Mouse (Mus musculus) neural tube, embryonic 10.5 days (tissue): ENCODE data around the gene Hspb11.

Experiments used
- DNase-seq: peaks from one replicate; pipeline ENCODE4 v3.0.0-alpha.2; 2017; ENCODE audit warnings: low spot score; ENCODE audit errors: extremely low spot score

Hspb11 gene

DNA sequence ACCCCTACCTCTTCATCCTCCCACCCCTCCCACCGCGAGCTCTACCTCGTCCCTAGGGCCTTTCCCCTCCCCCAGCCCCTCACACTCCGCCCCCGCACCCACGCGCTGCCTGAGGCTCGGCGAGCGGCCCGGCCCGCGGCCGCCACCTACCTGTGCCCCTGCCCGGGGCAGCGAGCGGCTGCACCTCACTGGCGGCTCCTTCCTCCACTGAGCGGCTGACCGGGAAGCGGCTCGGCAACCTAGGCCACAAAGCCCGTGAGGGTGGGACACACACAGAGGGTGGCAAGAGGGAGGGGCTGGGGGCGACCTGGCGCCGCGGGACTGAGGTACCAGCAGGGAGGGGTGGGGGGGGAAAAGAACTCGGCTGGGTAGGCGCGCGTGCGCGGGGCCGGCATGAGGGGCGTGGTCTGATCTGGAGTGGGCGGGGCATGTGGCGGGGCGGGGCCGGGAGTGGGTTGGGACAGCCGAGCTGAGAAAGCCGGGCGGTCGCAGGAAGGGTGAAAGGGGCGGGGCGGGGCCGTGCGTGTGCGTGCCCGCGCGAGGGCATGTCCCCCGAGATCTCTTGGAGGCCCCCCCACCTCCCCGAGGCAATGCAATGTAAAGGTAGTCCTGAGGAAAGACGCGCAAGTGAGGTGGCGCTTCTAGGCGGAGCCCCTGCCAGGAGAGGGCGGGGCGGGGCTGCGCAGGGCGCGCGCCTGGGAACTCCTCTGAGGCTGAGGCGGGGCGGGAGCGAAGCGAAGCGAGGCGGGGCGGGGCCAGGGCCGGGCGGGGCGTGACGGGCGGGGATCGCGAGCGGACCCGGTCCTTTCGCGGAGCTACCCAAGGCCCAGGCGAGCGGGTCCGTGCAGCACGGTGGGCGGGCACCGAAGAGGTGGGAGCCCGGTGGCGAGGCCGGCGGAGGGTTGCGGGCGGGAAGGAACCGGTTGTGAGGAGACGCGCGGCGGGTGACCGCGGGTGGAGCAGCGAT, at the start of gene Hspb11, which contains the start of gene Lrrc42:
Gene Hspb11, plus strand, starts transcription at position 469 of the 967 bp plus-strand sequence.
Gene Lrrc42, minus strand, starts transcription at position 408 of the 967 bp plus-strand sequence.
- DNase-seq: peak; percentile 99

DNA sequence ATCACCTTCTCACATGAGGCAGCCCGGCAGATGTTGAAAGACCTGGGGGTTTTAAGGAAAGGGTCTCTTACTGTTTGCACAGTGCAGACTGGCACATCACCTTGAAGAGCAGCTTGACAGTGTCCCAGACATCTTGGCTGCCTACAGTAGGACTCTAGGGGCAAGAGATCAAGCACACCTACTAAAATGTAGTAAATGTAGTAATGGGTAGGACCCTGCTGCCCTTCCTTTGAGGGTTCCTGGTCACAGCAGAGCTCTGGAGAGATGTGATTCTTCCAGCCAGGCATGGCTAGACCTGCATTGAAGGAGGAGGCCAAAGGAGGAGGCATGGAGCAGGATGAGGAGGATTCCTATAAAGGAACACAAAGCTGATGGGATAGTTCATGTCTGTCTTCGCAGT, 46.4 kb upstream of the Hspb11 start:
- no peak for DNase-seq

DNA sequence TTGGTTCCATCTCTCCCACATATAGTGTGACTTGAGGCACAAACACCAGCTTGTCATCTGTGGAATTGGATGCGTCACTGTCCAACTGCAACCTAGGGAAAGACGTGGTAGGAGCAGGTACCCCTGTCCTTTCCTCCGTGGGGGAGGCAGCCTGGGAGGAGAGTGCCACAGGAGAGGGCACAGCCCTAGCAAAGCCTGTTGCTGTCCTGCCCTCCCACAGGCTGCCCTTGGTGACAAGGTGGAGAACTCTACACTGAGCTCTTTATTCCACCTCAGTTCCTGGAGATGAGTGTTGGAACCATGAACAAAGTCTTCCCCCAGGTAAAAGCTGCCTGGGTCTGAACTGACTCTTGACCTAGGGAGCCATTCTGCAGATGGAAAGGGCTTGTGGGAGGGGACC, 44.5 kb upstream of the Hspb11 start, which contains the start of gene Ldlrad1:
Gene Ldlrad1, plus strand, starts transcription at position 301 of the 400 bp plus-strand sequence.
- DNase-seq: no peak

DNA sequence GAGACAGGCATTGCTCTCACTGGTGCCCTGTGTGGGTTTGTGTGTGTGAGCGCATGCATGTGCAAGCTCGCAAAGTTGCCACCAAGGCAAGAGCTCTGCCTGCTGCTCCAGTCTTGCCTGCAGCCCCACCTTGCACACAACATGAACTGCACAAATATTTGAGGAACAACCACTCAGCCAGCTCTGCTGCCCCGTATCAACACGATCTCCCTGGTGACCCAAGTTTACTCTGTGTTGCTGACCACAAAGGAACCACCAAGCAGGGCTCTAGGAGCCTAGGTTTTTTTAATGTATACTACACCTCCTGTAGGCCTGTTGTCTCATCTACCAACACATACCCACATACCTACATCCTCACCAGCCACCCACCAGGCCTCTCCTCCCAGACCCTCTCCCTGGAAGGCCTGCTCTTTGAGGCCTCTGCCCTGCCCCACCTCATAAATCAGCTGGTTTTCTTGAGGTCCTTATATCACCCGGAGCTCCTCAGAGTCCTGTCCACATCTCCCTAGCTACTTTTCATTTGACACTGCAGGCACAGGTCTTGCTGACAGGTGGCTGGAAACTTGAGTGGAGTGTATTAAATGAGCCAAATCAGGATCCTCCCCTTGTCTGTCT, 42.8 kb upstream of the Hspb11 start:
- no peak for DNase-seq

DNA sequence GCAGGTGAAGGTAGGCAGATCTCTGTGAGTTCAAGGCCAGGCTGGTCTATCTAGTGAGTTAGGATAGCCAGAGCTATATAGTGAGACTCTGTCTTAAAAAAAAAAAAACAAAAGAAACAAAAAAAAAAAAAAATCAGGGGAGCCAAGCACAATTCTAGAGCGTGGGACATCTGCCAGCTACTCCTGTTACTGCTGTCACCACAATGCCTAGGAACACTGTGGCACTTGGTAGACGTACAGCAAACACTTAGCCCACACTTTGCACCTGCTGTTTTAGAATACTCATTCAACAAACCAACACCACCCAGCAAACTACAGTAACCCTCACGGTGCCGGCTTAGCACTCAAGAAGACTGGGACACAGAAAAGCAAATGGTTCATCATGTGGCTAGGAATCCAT, 41.9 kb upstream of the Hspb11 start:
- no peak for DNase-seq

DNA sequence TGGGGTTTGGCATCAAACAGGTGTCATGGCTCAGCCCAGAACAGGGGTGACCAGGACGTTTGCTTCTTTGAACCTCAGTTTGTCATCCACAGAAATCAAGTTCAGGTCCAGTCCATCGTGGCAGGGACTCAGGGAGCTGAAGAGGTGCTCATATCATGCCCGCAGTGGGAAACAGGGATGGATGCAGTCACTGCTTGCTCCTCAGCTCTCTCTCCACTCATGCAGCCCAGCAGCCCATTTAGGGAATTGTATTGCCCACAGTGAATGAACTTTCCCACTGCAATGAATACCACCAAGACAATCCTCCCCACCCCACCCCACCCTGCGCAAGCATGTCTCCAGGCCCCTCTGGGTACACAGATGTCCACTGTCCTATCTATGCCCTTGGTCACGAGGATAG, 41.5 kb upstream of the Hspb11 start:
- DNase-seq: no peak

DNA sequence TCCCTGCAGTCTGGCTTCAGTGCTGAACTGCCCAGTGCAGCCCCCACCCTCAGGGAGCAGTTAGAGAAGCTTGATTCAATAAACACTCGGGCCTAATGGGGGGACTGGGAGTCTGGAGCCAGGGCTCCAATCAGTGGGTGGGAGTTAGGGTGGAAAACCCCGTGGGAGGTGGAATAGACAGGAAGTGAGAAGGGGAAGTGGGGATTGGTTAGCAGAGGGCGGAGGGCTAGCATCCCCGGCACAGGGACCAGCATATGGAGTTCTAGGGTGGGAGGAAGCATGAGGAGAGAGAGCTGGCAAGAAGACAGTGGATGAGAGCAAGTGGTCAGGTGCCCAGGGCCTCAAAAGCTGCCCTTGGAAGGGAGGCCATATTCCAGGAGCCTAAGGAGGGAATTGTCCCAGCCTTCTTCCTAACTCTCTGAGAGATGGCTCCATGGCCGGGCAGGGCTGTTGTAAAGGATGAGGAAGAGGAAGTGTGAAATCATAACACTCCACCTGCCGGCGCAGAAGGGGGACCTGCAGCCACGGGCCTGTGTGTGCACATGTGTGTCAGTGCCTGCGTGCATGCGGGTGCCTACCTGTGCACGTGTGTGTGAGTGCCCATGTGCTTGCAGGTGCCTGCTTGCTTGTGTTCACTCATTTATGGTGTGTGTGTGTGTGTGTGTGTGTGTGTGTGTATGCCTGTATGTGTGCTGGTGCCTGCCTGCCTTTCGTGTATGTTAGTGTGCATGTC, 39.9 kb upstream of the Hspb11 start:
- DNase-seq: no peak

DNA sequence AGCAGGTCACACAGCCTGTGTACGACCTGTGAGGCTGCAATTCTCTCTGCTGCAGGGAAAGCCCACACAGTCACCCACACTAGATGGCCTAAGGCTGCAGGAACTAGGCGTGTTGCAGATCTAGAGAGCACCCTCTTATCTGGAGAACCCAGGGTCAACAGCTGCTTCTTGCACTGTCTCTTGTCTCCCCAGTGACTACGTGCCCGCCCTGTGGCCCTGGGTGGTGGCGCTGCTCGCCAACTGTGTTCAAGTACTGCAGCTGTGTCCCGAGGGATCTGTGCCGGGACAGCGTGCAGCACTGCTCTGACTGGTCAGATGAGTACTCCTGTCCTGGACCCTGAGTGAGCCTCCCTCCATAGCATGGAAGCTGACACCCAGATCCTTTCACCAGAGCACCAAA, 35.8 kb upstream of the Hspb11 start:
- DNase-seq: no peak

DNA sequence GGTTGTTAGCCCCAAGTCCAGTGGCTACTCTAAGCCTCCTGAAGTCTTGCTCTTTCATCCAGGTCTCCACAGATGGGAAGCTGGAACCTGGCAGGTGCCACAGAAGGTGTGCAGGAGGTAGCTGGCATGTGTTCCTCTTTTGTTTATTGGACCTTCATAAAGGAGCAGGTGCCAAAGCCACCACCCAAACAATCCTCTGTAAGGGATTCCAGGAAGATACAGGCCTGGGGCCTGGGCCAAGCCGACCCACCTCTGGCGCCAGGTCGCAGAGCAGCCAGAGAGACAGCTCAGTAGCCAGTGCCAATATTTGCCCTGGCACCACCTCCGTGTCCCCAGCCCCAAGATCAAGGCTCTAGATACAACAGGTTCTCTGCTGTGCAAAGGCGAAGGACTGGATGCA, 31.9 kb upstream of the Hspb11 start:
- DNase-seq: no peak

DNA sequence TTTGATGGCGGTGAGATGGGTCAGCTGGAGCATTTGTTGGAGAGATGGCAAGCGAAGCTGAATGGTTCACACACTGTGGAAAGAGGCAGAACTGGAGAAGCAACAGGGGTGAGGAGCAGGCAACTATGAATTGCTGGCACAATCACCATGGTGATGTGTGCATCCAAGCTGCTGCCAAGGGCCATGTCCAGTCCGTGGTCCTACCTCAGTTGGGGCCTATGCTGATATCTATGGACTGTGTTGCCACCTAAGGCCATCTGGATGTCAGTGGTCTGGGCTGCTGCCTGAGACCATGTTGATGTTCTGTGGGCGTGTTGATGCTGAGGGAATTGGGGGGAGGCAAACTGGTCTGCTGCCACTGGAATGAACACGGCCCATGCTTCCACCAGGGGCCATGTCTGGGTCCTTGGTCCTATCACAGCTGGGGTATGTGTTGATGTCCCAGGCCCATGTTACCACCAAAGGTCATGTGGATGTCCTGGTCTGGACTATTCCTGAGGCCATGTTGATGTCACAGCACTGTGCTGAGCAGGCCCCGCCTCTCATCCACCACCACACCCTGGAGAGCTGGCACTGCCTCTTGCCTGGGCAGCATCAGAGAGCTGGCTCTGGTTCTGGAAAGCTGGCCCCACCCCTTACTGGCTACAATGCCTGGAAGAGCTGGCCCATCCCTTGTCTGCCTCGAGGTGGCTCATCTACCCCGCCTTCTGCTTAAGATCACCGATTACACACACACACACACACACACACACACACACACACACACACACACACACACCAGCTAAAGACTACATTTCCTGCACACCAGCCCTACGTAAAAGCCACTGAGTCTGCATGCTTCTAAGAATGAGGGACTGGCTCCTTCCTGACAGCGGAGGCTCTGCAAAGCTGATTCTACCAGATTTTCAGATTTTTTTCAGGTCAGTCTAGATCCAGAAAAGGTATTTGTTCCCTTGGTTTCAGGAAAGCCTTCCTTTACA, 29.9 kb upstream of the Hspb11 start:
- DNase-seq: no peak

DNA sequence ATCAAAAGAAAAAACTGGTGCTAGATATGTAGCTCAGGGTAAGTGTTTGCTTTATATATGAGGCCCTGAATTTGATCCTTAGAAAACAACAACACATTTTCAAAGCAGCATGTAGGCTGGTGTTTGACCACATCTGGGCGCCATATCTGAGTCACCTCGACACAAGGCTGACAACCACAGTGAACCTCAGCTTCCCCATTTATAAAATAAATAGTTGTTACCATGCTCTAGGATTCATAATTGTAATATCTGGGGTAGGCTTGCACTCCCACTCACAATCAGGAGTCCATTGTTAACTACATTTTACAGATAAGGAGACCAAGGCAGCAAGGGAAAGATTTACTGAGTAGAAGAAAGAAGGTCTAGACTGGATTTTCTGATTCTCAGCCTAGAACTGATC, 27.1 kb upstream of the Hspb11 start:
- DNase-seq: no peak

DNA sequence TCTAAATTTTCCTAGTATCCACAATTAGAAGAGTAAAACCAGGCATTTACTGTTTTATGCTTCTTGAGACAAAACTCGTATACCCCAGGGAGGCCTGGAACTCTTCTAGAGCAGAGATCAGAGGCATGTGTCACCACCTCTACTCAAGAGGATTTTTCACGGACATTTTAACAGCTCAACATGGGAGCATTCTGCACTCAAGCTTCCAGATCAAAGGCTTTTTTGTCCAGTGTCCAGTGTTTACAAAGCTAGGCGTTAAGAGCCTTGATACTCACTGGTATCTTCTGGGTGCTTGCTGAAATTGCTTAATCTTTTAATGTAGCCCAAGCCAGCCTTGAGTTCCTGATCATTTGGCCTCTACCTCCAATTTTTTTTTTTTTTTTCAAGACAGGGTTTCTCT, 21.2 kb upstream of the Hspb11 start:
- DNase-seq: no peak

DNA sequence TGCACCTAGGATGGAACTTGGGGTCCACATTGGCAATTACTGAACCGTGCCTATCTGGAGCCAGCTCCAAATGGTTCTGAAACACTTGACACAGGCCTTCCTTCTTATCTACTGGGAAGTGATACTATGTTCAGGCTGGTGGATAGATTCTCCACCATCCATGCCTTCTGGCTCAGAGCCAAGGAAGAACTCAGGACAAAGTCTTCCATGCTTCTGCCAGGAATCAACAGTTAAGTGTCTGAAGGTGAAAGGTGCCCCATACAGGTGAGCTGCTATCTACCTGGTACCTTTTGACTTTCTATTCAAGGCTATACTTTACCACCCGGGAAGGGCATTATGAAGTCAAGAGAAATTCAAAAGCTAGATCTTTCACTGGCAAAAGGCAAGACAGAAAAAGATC, 15.1 kb upstream of the Hspb11 start:
- DNase-seq: no peak

DNA sequence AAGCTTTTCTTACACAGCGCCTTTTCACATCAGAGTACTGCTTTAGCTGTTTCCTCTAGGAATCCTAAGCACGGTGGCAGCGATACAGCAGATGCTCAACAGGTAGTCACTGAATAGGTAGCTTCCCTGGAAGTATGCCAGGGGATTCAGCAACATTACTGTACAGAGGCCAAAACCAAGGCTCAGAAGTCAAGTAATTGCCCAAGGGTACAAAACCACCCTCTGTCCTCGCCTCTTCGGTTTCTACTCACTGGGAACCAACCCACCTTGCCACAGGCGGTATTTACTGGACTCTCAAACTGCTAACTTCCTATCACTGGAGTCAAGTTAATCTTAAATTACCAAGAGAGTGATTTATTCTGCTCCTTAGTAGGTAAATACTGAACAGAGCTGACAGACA, 13.2 kb upstream of the Hspb11 start:
- DNase-seq: no peak

DNA sequence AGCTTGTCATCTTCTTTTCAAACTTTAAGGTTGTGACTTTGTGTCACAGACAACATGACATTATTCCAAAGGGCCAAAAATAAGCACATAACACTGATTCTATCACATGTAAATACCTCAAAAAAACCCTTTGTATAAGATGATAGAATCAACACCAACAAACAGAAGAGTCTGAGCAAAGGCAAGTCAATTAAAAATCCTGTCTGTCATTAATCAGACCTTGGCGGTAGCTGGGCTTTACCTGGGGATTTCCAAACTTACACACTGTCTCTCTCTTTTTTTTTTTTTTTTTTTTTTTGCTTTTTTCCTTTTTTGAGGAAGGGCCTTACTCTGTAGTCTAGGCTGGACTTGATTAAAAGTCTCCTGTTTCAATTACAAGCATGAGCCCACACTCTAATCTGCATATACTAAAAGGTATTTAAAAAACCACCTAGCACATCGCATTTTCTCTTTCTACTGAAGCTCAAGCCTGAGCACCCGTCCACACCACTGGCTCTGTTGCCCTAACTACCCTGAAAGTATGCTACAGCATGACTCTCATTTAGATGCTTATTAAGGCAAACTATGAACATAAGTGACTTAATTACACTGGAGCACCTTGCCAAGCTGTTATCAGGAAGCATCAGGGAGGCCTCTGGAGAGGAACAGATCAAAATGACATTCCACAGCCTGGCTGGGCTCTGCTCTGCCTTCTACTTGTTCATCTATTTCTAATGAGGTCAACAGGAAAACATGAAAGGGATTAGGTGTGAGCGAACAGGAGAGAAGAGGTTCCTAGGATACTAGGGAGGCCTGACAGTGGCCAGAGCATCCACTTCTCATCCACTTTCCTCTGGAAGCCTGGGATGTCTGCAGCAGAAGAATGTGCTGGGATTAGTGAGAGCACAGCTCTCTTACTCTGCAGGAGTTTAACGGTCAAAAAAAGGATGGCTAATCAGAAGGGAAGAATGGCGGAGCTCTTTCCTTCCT, 9.7 kb upstream of the Hspb11 start:
- no peak for DNase-seq

DNA sequence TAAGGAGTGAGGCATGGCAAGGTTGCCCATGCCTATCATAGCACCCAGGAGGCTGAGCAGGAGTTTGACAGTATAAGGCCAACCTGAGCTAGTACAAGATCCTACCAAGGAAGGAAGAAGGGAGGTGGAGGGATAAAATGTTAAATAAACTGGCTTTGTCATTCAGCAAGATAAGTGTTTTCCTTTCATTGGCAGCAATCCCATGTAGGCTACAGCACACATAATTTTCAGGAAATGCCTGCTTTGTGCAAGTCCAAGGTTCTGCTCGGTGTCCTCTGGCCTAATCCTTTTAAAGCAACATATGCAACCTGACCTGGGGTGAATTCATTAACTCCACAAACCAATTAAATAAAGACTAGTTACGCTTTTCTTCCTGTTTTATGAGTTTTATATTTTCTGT, 8.0 kb upstream of the Hspb11 start:
- no peak for DNase-seq

DNA sequence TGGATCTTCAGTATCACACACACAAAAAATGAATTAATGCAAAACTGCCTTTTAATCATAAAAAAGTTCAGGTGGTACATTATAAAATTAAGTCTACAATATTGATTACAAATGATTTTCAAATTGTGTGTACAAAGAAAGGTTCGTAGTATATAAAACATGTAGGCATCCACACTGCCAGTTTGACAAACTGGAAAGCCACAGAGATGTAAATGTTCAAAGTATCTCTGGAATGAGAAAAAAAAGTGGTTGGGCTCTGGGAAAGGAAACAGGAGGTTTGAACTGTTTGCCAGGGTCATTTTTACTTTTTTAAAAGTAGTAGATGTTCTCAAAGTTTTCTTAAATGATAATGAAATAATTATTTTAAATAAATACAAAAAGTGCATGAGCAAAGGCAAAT, 7.4 kb upstream of the Hspb11 start:
- no peak for DNase-seq

DNA sequence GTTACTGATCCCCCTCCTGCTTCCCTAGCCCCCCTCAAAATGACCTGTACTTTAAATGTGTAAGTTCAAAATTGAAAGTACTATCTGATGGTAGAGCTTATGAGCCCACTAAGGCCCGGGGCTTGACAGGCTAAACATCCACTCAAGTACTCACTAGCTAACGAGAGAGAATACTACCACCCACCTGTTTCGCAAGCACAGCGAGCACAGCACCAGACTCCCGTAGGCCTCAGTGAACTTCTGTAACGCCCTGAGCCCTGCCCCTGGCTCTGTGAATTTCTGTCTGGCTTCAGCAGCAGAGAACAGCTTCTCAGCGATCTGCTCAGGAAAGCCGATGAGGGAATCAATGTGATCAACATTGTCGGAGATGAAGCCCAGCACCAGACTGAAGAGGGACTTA, 6.3 kb upstream of the Hspb11 start:
- no peak for DNase-seq

DNA sequence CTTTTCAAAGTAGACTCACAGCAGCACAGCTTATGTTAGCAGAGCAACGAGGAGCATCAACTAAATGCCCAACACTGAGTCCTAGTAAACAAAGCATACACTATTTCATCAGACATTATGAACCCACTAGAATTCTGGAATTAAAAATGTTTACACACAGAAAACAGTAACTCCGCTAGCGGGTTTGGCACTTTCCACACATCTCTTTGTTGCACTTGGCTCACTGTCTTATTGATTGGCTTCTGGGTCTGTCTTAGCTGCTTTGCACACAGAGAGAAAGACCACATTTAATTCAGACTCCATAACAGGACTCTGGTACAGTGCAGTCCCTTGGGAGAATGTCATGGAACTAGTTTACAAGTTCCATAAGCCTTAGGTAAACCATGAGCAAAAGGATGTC, 5.3 kb upstream of the Hspb11 start:
- no peak for DNase-seq

DNA sequence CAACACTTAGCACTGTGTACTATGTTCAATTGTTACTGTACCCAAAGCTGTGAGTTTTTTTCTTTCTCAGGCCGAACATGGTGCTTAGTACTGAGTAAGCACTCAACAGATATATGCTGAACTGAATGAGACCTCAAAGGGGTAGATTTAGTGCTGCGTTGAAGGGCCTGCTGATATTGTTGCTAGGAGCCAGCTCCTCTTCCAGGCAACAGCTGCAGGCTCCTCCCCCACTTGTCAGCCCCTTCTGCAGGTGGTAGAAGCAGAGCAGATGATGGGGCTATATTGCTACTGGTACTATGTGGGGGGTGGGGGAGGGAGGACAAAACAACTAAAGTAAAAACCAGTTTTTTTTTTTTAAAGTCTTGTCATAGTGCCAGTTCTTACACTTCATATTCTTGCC, 3.9 kb upstream of the Hspb11 start:
- no peak for DNase-seq
